Mouse (Mus musculus): ENCODE measurements around the gene 2010109A12Rik. TPM values are rescaled to one million over a fixed set of nuclear protein-coding genes. Genes with fewer than 3 reads are reported as not detected.

2010109A12Rik gene
- polyA plus RNA-seq, 1 experiment: 0.09 TPM

DNA sequence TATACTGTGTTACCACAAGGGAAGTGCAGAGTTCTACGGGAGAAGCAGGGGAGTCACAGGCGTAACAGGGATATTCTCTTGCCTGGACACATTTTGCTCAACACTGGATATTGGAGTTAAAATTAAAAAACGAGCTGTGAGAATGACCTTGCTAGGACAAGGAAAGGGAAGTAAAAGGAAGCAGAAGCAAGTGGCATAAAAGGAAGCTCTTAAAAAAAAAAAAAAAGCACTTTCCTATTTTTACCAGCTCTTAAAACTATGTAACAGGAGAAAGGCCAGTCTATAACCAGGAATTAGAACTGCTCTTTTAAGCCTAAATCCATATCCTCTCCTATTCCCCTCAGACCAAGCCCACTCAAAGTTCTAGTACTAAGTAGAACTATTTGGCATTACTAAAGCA is 8.1 kb upstream of the 2010109A12Rik start:
- H3K36me3 ChIP-seq (ENCODE audit: control insufficient read depth, insufficient read depth, low read length): peaks cover 19% of the 10 kb centered on the region
- 76% methylated on average over 3 of the region's 3 CpGs for WGBS

DNA sequence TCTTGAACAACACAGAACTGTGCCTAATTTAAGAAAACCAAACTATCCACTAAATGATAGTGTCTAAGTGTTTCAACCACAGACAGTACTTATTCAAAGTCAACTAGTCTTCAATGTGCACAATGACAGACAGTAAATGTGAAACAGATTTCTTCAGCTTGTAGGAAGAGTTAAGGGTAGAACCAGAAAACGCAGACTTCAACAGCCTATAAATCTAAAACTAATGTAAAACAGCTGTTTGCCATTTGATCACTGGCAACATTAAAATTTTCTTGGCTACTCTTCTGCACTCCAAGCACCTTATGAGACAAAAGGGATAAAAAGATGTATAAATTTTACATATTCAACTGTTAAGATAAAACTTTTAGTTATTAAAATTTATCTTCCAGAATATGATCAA is 5.1 kb upstream of the 2010109A12Rik start:
- TF ChIP-seq CTCF (IDR thresholded peaks at IDR 0.05; ENCODE audit: extremely low read depth, insufficient read depth, insufficient read length, insufficient replicate concordance) (no peak), POLR2A (IDR thresholded peaks at IDR 0.05; ENCODE audit: low read depth, low read length) (no peak)
- no peak for DNase-seq (ENCODE audit: low read depth in 1 of 2, low spot score in 2 of 2)
- H3K27me3 ChIP-seq (ENCODE audit: control insufficient read depth, insufficient read depth, low read length): no peaks in the 10 kb centered on the region
- 98% methylated on average over 1 of the region's 1 CpGs for WGBS
- peaks cover 19% of the 10 kb centered on the region for H3K36me3 ChIP-seq (ENCODE audit: control insufficient read depth, insufficient read depth, low read length)
- H3K4me3 ChIP-seq (ENCODE audit: extremely low read depth, insufficient read depth, insufficient read length): no peak overlapping the region
- H3K4me1 ChIP-seq (ENCODE audit: control insufficient read depth, insufficient read depth, insufficient read length): peaks cover 3% of the 10 kb centered on the region; the same call in 1 of the 2 replicates
- no peak overlapping the region for H3K27ac ChIP-seq (ENCODE audit: insufficient read depth, low read length)

More for the DNA sequence above, 8.1 kb upstream of the 2010109A12Rik start:
- Histone ChIP-seq H3K4me1 (ENCODE audit: control insufficient read depth, insufficient read depth, insufficient read length) (no peaks in the 10 kb centered on the region; the same call in 1 of the 2 replicates), H3K4me3 (ENCODE audit: extremely low read depth, insufficient read depth, insufficient read length) (no peak overlapping the region), H3K27ac (ENCODE audit: insufficient read depth, low read length) (no peak overlapping the region), H3K27me3 (ENCODE audit: control insufficient read depth, insufficient read depth, low read length) (no peaks in the 10 kb centered on the region)
- no peak for DNase-seq (ENCODE audit: low read depth in 1 of 2, low spot score in 2 of 2)
- TF ChIP-seq POLR2A (IDR thresholded peaks at IDR 0.05; ENCODE audit: low read depth, low read length): no peak
- no peak for TF ChIP-seq CTCF (IDR thresholded peaks at IDR 0.05; ENCODE audit: extremely low read depth, insufficient read depth, insufficient read length, insufficient replicate concordance)

DNA sequence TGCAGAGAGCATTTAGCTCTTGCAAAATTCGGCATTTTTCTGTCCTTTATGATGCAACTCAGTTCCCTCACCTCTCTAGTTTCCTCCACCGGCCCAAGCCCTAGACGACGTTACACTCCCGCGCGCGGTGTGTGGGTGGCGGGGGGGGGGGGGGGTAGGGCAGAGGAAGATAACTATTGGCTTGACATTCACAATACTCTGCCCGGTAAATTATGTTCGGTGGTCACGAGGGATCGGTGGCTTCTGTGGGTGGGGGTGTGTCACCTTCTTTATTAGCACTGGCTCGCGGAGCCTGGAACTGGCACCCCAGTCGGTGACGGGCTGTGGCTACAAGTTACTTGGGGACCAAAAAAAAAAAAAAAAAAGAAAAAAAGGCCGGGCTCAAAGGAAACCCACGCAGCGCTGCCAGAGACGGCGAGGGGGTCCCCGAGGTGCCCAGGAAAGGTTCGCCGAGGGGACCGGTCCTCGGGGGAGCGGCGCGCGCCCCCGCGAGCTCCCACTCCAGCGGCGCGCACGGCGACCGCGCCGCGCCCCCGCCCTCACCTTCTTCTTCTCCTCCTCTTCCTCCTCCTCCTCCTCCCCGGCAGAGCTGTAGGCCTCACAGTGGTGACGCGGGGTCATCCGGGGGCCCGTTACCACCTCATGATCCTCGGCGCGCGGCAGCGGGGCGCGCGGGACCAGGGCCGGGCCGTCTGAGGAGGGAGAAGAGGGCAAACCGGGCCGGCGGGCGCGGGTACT is 778 bp upstream of the 2010109A12Rik start:
- Histone ChIP-seq H3K27me3 (ENCODE audit: control insufficient read depth, insufficient read depth, low read length) (no peaks in the 10 kb centered on the region), H3K4me1 (ENCODE audit: control insufficient read depth, insufficient read depth, insufficient read length) (peaks cover 6% of the 10 kb centered on the region; the same call in 1 of the 2 replicates), H3K4me3 (ENCODE audit: extremely low read depth, insufficient read depth, insufficient read length) (peak overlapping the region; percentile 83), H3K27ac (ENCODE audit: insufficient read depth, low read length) (peak overlapping the region; percentile 98), H3K36me3 (ENCODE audit: control insufficient read depth, insufficient read depth, low read length) (peaks cover 7% of the 10 kb centered on the region)
- TF ChIP-seq CTCF (IDR thresholded peaks at IDR 0.05; ENCODE audit: extremely low read depth, insufficient read depth, insufficient read length, insufficient replicate concordance) (no peak), POLR2A (IDR thresholded peaks at IDR 0.05; ENCODE audit: low read depth, low read length) (no peak)
- WGBS: under 1% methylated on average over 61 of the region's 63 CpGs
- peak; percentile 45 to 58 for DNase-seq (ENCODE audit: low read depth in 1 of 2, low spot score in 2 of 2)

DNA sequence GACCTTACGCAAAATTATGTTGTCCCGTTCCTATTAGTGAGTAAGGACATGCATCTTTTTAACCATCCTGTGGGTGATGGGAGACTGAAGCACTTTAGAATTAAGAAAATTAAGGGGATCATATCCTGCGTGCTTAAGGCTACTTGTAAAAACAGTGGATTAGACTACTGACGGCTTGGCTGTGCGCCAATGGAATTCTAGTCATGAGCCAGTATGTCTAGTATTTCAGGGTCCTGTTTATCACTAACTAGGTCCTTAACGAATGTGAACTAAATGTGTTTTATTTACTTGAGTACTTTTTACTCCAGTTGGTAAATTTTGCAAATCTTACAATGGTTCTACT is 659 bp downstream of the 2010109A12Rik start:
- TF ChIP-seq POLR2A (IDR thresholded peaks at IDR 0.05; ENCODE audit: low read depth, low read length) (no peak), CTCF (IDR thresholded peaks at IDR 0.05; ENCODE audit: extremely low read depth, insufficient read depth, insufficient read length, insufficient replicate concordance) (no peak)
- H3K27ac ChIP-seq (ENCODE audit: insufficient read depth, low read length): peak overlapping the region; percentile 98
- 8% methylated on average over 6 of the region's 6 CpGs for WGBS
- peaks cover 1% of the 10 kb centered on the region for H3K36me3 ChIP-seq (ENCODE audit: control insufficient read depth, insufficient read depth, low read length)
- peaks cover 6% of the 10 kb centered on the region; the same call in 1 of the 2 replicates for H3K4me1 ChIP-seq (ENCODE audit: control insufficient read depth, insufficient read depth, insufficient read length)
- no peaks in the 10 kb centered on the region for H3K27me3 ChIP-seq (ENCODE audit: control insufficient read depth, insufficient read depth, low read length)
- H3K4me3 ChIP-seq (ENCODE audit: extremely low read depth, insufficient read depth, insufficient read length): peak overlapping the region; percentile 83
- DNase-seq (ENCODE audit: low read depth in 1 of 2, low spot score in 2 of 2): no peak

DNA sequence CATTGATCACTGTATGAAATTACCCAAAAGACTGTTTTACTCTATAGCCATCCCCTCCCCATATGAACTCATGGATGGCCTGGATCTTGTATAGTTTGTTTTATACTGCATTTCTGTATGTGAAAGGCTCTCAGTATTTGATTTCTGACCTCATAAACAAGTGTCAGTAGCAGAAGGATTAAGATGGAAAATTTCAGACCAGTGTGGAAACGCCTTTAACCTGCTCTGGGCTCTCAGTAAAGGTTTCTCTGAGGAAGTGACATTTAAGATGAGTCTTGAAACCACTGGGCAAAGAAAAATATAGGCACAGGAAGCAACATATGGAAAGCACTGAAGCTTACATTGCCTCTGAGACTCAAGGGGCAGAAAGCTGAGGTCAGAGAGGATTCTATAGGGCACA is 1.2 kb downstream of the 2010109A12Rik start:
- no peak for DNase-seq (ENCODE audit: low read depth in 1 of 2, low spot score in 2 of 2)
- WGBS: 24% methylated on average over 1 of the region's 1 CpGs
- no peaks in the 10 kb centered on the region for H3K27me3 ChIP-seq (ENCODE audit: control insufficient read depth, insufficient read depth, low read length)
- H3K4me3 ChIP-seq (ENCODE audit: extremely low read depth, insufficient read depth, insufficient read length): no peak overlapping the region
- H3K27ac ChIP-seq (ENCODE audit: insufficient read depth, low read length): peak overlapping the region; percentile 60
- H3K4me1 ChIP-seq (ENCODE audit: control insufficient read depth, insufficient read depth, insufficient read length): peaks cover 6% of the 10 kb centered on the region; the same call in 1 of the 2 replicates
- TF ChIP-seq POLR2A (IDR thresholded peaks at IDR 0.05; ENCODE audit: low read depth, low read length) (no peak), CTCF (IDR thresholded peaks at IDR 0.05; ENCODE audit: extremely low read depth, insufficient read depth, insufficient read length, insufficient replicate concordance) (no peak)
- no peaks in the 10 kb centered on the region for H3K36me3 ChIP-seq (ENCODE audit: control insufficient read depth, insufficient read depth, low read length)

DNA sequence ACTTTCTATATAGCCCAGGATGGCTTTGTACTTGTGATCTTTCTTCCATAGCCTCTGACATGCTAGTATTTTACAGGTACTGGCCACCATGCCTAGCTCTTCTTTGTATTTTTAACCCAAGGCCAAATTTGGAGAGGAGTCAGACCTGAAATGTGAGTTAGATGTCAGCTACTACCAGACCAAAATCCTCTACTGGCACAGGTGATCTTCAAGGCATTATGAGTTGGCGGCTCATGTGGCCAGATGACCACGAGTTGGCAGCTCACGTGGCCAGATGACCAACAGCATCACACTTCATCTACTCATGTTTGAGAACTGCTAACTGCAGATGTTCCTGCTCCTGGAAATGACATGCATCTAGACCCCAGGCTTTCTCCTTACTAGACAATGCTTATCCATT is 12.1 kb downstream of the 2010109A12Rik start:
- H3K4me1 ChIP-seq (ENCODE audit: control insufficient read depth, insufficient read depth, insufficient read length): no peaks in the 10 kb centered on the region
- 89% methylated on average over 3 of the region's 3 CpGs for WGBS
- TF ChIP-seq POLR2A (IDR thresholded peaks at IDR 0.05; ENCODE audit: low read depth, low read length) (no peak), CTCF (IDR thresholded peaks at IDR 0.05; ENCODE audit: extremely low read depth, insufficient read depth, insufficient read length, insufficient replicate concordance) (no peak)
- DNase-seq (ENCODE audit: low read depth in 1 of 2, low spot score in 2 of 2): no peak
- no peaks in the 10 kb centered on the region for H3K36me3 ChIP-seq (ENCODE audit: control insufficient read depth, insufficient read depth, low read length)
- no peak overlapping the region for H3K27ac ChIP-seq (ENCODE audit: insufficient read depth, low read length)
- H3K4me3 ChIP-seq (ENCODE audit: extremely low read depth, insufficient read depth, insufficient read length): no peak overlapping the region
- H3K27me3 ChIP-seq (ENCODE audit: control insufficient read depth, insufficient read depth, low read length): no peaks in the 10 kb centered on the region

DNA sequence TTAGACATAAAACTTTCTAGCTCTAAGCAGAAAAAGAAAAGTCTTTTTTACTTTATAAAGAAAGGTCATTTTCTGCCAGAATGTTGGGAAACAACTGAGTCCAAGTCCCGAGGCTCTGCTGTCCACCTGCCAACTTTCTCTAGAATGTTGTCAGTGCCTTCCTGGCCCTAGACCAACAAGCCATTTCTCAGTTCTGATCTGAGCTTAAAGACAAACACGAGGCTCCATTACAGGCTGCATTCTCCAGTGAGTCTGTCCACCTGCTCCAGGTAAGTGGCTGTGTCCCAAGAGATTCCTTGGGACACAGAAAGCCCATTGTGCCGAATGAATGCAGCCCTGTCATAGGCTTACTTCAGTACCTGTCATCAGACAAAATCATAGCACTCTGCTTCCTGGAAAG is 15.3 kb downstream of the 2010109A12Rik start:
- 73% methylated on average over 3 of the region's 3 CpGs for whole genome bisulfite sequencing
- Histone ChIP-seq H3K4me3 (ENCODE audit: extremely low read depth, insufficient read depth, insufficient read length) (no peak overlapping the region), H3K36me3 (ENCODE audit: control insufficient read depth, insufficient read depth, low read length) (no peaks in the 10 kb centered on the region), H3K27ac (ENCODE audit: insufficient read depth, low read length) (no peak overlapping the region), H3K27me3 (ENCODE audit: control insufficient read depth, insufficient read depth, low read length) (no peaks in the 10 kb centered on the region), H3K4me1 (ENCODE audit: control insufficient read depth, insufficient read depth, insufficient read length) (no peaks in the 10 kb centered on the region)
- DNase-seq (ENCODE audit: low read depth in 1 of 2, low spot score in 2 of 2): no peak
- no peak for TF ChIP-seq POLR2A (IDR thresholded peaks at IDR 0.05; ENCODE audit: low read depth, low read length)
- TF ChIP-seq CTCF (IDR thresholded peaks at IDR 0.05; ENCODE audit: extremely low read depth, insufficient read depth, insufficient read length, insufficient replicate concordance): no peak

Measured in spleen, adult 2 months (tissue).